Mouse (Mus musculus) megakaryocyte, embryonic 14.5 days (primary cell): ENCODE measurements at regions not wholly inside any gene's neighbourhood (a gene's known extent, or its start where the extent isn't known, plus 50 kb on each side); places are given as distances from the start of the nearest gene placed in this dataset.

ENCODE experiments used
- H3K27me3 ChIP-seq: replicated peaks from 2 replicates; pipeline ENCODE3; 2012; ENCODE audit warnings: inconsistent platforms
- H3K36me3 ChIP-seq: replicated peaks from 2 replicates; pipeline ENCODE3; 2012; ENCODE audit warnings: low read length, inconsistent platforms, mixed read lengths
- H3K4me1 ChIP-seq: 2 replicates; pipeline ENCODE4 v1.6.1; 2012; ENCODE audit warnings: inconsistent platforms
- H3K4me3 ChIP-seq: replicated peaks from 2 replicates; pipeline ENCODE3; 2012; ENCODE audit warnings: moderate library complexity, mild to moderate bottlenecking, inconsistent platforms
- H3K9me3 ChIP-seq: 2 replicates; pipeline ENCODE4 v1.6.1; 2012; ENCODE audit warnings: inconsistent platforms
- FLI1 ChIP-seq: IDR thresholded peaks from 2 replicates; pipeline ENCODE4 v1.6.1; 2012; ENCODE audit warnings: low read length, inconsistent platforms, mixed read lengths
- GATA1 ChIP-seq: IDR thresholded peaks from 3 replicates; pipeline ENCODE4 v1.6.1; 2012; ENCODE audit warnings: mixed read lengths, low read length, inconsistent platforms, borderline replicate concordance

- Histone ChIP-seq H3K4me3 (no peak overlapping the region), H3K4me1 (no peaks in the 10 kb centered on the region), H3K27me3 (peaks cover 16% of the 10 kb centered on the region), H3K9me3 (peaks cover 22% of the 10 kb centered on the region), H3K36me3 (no peaks in the 10 kb centered on the region)
- TF ChIP-seq FLI1 (no peak), GATA1 (no peak)
These were observed 164.6 kb upstream of the Prok2 start for GRCm38 (mm10) chr6:99890805-99891204.

- H3K27me3 ChIP-seq: peaks cover 19% of the 10 kb centered on the region
- H3K4me1 ChIP-seq: no peaks in the 10 kb centered on the region
These were observed 162.9 kb upstream of the Prok2 start for GRCm38 (mm10) chr6:99889055-99889454.

GRCm38 (mm10) chr6:99887904-99888303 lies 161.7 kb upstream of the Prok2 start:
- no peaks in the 10 kb centered on the region for H3K36me3 ChIP-seq
- H3K27me3 ChIP-seq: peaks cover 18% of the 10 kb centered on the region
- no peaks in the 10 kb centered on the region for H3K4me1 ChIP-seq
- TF ChIP-seq FLI1 (no peak), GATA1 (no peak)
- no peak overlapping the region for H3K4me3 ChIP-seq
- peaks cover 11% of the 10 kb centered on the region for H3K9me3 ChIP-seq

More at GRCm38 (mm10) chr6:99889055-99889454, 162.9 kb upstream of the Prok2 start:
- no peak overlapping the region for H3K4me3 ChIP-seq
- TF ChIP-seq GATA1 (no peak), FLI1 (no peak)
- H3K36me3 ChIP-seq: no peaks in the 10 kb centered on the region
- H3K9me3 ChIP-seq: peaks cover 13% of the 10 kb centered on the region

GRCm38 (mm10) chr6:99884755-99885154 lies 158.6 kb upstream of the Prok2 start:
- Histone ChIP-seq H3K36me3 (no peaks in the 10 kb centered on the region), H3K27me3 (peaks cover 14% of the 10 kb centered on the region), H3K9me3 (no peaks in the 10 kb centered on the region), H3K4me3 (no peak overlapping the region), H3K4me1 (no peaks in the 10 kb centered on the region)
- TF ChIP-seq GATA1: no peak
- TF ChIP-seq FLI1: no peak

- Histone ChIP-seq H3K36me3 (no peaks in the 10 kb centered on the region), H3K4me1 (no peaks in the 10 kb centered on the region), H3K27me3 (peaks cover 12% of the 10 kb centered on the region), H3K9me3 (no peaks in the 10 kb centered on the region), H3K4me3 (no peak overlapping the region)
- TF ChIP-seq GATA1: no peak
- no peak for TF ChIP-seq FLI1
These were observed 157.9 kb upstream of the Prok2 start for GRCm38 (mm10) chr6:99884054-99884453.

- peaks cover 9% of the 10 kb centered on the region for H3K27me3 ChIP-seq
- TF ChIP-seq GATA1 (no peak), FLI1 (no peak)
- peaks cover 4% of the 10 kb centered on the region; the same call in 1 of the 2 replicates for H3K9me3 ChIP-seq
- H3K4me3 ChIP-seq: no peak overlapping the region
- H3K36me3 ChIP-seq: no peaks in the 10 kb centered on the region
- no peaks in the 10 kb centered on the region for H3K4me1 ChIP-seq
These were observed 155.4 kb upstream of the Prok2 start for GRCm38 (mm10) chr6:99881606-99882005.

- no peaks in the 10 kb centered on the region for H3K27me3 ChIP-seq
- H3K4me3 ChIP-seq: no peak overlapping the region
- H3K9me3 ChIP-seq: peaks cover 10% of the 10 kb centered on the region; the same call in 1 of the 2 replicates
- TF ChIP-seq FLI1: no peak
- H3K4me1 ChIP-seq: no peaks in the 10 kb centered on the region
- H3K36me3 ChIP-seq: no peaks in the 10 kb centered on the region
These were observed 148.7 kb upstream of the Prok2 start for GRCm38 (mm10) chr6:99874852-99875251.

GRCm38 (mm10) chr6:99874029-99874428 lies 147.8 kb upstream of the Prok2 start:
- no peaks in the 10 kb centered on the region for H3K36me3 ChIP-seq
- H3K27me3 ChIP-seq: no peaks in the 10 kb centered on the region
- no peak for TF ChIP-seq GATA1
- no peak overlapping the region for H3K4me3 ChIP-seq
- peaks cover 18% of the 10 kb centered on the region for H3K9me3 ChIP-seq
- no peaks in the 10 kb centered on the region for H3K4me1 ChIP-seq

GRCm38 (mm10) chr6:99866061-99866460 lies 139.9 kb upstream of the Prok2 start:
- Histone ChIP-seq H3K27me3 (no peaks in the 10 kb centered on the region), H3K9me3 (peaks cover 10% of the 10 kb centered on the region), H3K4me3 (no peak overlapping the region), H3K4me1 (no peaks in the 10 kb centered on the region), H3K36me3 (no peaks in the 10 kb centered on the region)
- no peak for TF ChIP-seq GATA1
- TF ChIP-seq FLI1: no peak

- Histone ChIP-seq H3K4me1 (no peaks in the 10 kb centered on the region), H3K36me3 (no peaks in the 10 kb centered on the region), H3K27me3 (no peaks in the 10 kb centered on the region), H3K9me3 (peaks cover 10% of the 10 kb centered on the region), H3K4me3 (no peak overlapping the region)
- TF ChIP-seq GATA1 (no peak), FLI1 (no peak)
These were observed 138.8 kb upstream of the Prok2 start for GRCm38 (mm10) chr6:99864949-99865348.

- Histone ChIP-seq H3K27me3 (no peaks in the 10 kb centered on the region), H3K4me3 (no peak overlapping the region), H3K36me3 (no peaks in the 10 kb centered on the region), H3K9me3 (no peaks in the 10 kb centered on the region), H3K4me1 (no peaks in the 10 kb centered on the region)
- no peak for TF ChIP-seq GATA1
- TF ChIP-seq FLI1: no peak
These were observed 137.2 kb upstream of the Prok2 start for GRCm38 (mm10) chr6:99863418-99863817.
